ENCODE assay signal across 14 mouse cellular contexts in genomic region chr12:8636945-8637344, GRCm38 (mm10). TPM values are rescaled to one million over a fixed set of nuclear protein-coding genes. Genes with fewer than 3 reads are reported as not detected.
DNase-seq lines count a peak whose midpoint lies in the region; ATAC-seq lines count a peak whose summit lies in the region.
"Had no signal": no experiment of that assay in that cellular context is flagged by ENCODE, and none has a peak within 500 bp of the region (broad histone marks: within the 10 kb centered on the region; RNA-seq: fewer than 3 reads in every experiment).

No protein-coding gene starts in this region.

- no peak overlapping the region for H3K4me3 ChIP-seq in hindbrain, embryonic 10.5 days
- H3K4me3 ChIP-seq in hindbrain, embryonic 14.5 days (replicated peaks; ENCODE audit: low read length), result no peak overlapping the region
- H3K4me3 ChIP-seq: liver, embryonic 13.5 days had no signal

- no peaks in the 10 kb centered on the region for H3K9me3 ChIP-seq in hindbrain, embryonic 10.5 days
- H3K9me3 ChIP-seq in hindbrain, embryonic 14.5 days (ENCODE audit: control insufficient read depth, low read length), result no peaks in the 10 kb centered on the region
- H3K9me3 ChIP-seq: liver, embryonic 13.5 days had no signal

- peak; percentile 7 for DNase-seq in hindbrain, embryonic 10.5 days (ENCODE audit: low spot score)
- DNase-seq in hindbrain, embryonic 14.5 days (ENCODE audit: low spot score), result no peak
- DNase-seq in retina, postnatal 1 day, result peak; percentile 49
- no peak for DNase-seq in retina, embryonic 14.5 days (ENCODE audit: low spot score)
- DNase-seq in lung, postnatal 25 days (ENCODE audit: low spot score), result peak; percentile 28
- DNase-seq in left cerebral cortex, postnatal 36 days (ENCODE audit: low spot score in 2 of 2), result no peak
- DNase-seq in spleen, adult 18-20 months, result no peak
- DNase-seq: adrenal gland, postnatal 36 days; cerebellum, postnatal 14 days; kidney, adult 11 months; liver, embryonic 13.5 days; right cerebral cortex, postnatal 4 days had no signal

- H3K9ac ChIP-seq in hindbrain, embryonic 14.5 days, result no peak overlapping the region
- H3K9ac ChIP-seq: liver, embryonic 13.5 days had no signal

- no peak overlapping the region for H3K27ac ChIP-seq in hindbrain, embryonic 10.5 days
- no peak overlapping the region for H3K27ac ChIP-seq in hindbrain, embryonic 14.5 days
- H3K27ac ChIP-seq: liver, embryonic 13.5 days had no signal

- H3K27me3 ChIP-seq in hindbrain, embryonic 10.5 days (ENCODE audit: insufficient read depth, poor library complexity, severe bottlenecking), result no peaks in the 10 kb centered on the region
- H3K27me3 ChIP-seq in hindbrain, embryonic 14.5 days (ENCODE audit: control insufficient read depth, insufficient read depth, low read length), result no peaks in the 10 kb centered on the region
- H3K27me3 ChIP-seq: liver, embryonic 13.5 days; Patski had no signal

- intact Hi-C loops in left cerebral cortex, postnatal 36 days (cut with DNase I), result no loop called here

- WGBS in hindbrain, embryonic 10.5 days, result 95% methylated on average over 14 of the region's 14 CpGs
- 92% methylated on average over 14 of the region's 14 CpGs for WGBS in hindbrain, embryonic 14.5 days

- H3K4me2 ChIP-seq in hindbrain, embryonic 14.5 days (replicated peaks), result no peak overlapping the region
- H3K4me2 ChIP-seq: liver, embryonic 13.5 days had no signal

- H3K4me1 ChIP-seq in hindbrain, embryonic 10.5 days (replicated peaks), result peaks cover 4% of the 10 kb centered on the region; the same call in 1 of the 2 replicates
- no peaks in the 10 kb centered on the region for H3K4me1 ChIP-seq in hindbrain, embryonic 14.5 days (replicated peaks; ENCODE audit: control insufficient read depth, insufficient read depth, low read length)

- ATAC-seq in hindbrain, embryonic 14.5 days (ENCODE audit: low FRiP score), result no peak
- ATAC-seq: Patski had no signal

- H3K36me3 ChIP-seq in hindbrain, embryonic 10.5 days, result no peaks in the 10 kb centered on the region
- no peaks in the 10 kb centered on the region for H3K36me3 ChIP-seq in hindbrain, embryonic 14.5 days (replicated peaks; ENCODE audit: control insufficient read depth, insufficient read depth)

RNA-seq across cellular contexts. Expression of gene Pum2, which starts 37.0 kb away (rescaled TPM):
- 51.6 and 59.5 TPM in 2 replicates for polyA plus RNA-seq in hindbrain, embryonic 10.5 days (2016; fragmentation: Nextera tagmentation; extraction: Ambion mirVana)
- polyA plus RNA-seq in hindbrain, embryonic 14.5 days (2014; fragmentation: Nextera tagmentation; extraction: Ambion mirVana), result 64.9 and 68.6 TPM in 2 replicates
- 100 to 1,000 TPM; 191 to 198 TPM for total RNA-seq in left cerebral cortex, postnatal 36 days (2021)

RNA-seq across cellular contexts. Expression of gene Slc7a15, which starts 38.1 kb away (rescaled TPM):
- not detected in 2 replicates for polyA plus RNA-seq in hindbrain, embryonic 10.5 days (2016; fragmentation: Nextera tagmentation; extraction: Ambion mirVana)
- not detected in 2 replicates for polyA plus RNA-seq in hindbrain, embryonic 14.5 days (2014; fragmentation: Nextera tagmentation; extraction: Ambion mirVana)
- not detected for total RNA-seq in left cerebral cortex, postnatal 36 days (2021)
- total RNA-seq: adrenal gland, postnatal 36 days; layer of hippocampus, postnatal 25 days had no signal
- polyA plus RNA-seq: liver, embryonic 13.5 days had no signal

Comparison
In these comparisons a context has a peak if more than half of its experiments do, and no peak if none do; other contexts are left out.
1. DNase-seq: peak in hindbrain, embryonic 10.5 days (single experiment), retina, postnatal 1 day (single experiment) and lung, postnatal 25 days (single experiment); none in hindbrain, embryonic 14.5 days (single experiment), retina, embryonic 14.5 days (single experiment), left cerebral cortex, postnatal 36 days (0 of 2) and spleen, adult 18-20 months (0 of 2).